Mouse (Mus musculus): ENCODE measurements at regions not wholly inside any gene's neighbourhood (a gene's known extent, or its start where the extent isn't known, plus 50 kb on each side); places are given as distances from the start of the nearest gene placed in this dataset.

DNA sequence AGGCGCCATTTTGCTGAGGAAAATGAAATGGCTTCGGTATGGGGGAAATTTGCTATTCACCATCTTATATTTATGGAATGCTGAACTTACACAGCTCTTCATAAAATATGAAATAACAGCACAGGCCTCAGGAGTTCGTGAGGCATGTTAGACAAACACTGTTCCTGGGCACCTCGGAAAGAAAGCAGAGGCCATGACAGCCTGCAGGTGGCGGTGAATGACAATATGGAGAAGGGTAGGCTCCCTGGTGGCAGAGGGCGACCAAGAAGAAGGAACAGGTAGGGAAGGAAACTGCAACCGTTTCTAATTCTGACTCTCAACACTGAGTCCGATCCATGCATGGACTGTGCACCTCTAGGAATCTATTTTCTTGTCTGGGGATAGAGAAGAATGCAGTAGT, 553.6 kb upstream of the Tmpo start:
- 59% methylated on average over 8 of the region's 8 CpGs for WGBS (ENCODE audit: insufficient replicate concordance)
- DNase-seq (no peak), ATAC-seq (ENCODE audit: low read depth) (no peak)
- Histone ChIP-seq H3K27me3 (no peaks in the 10 kb centered on the region), H3K4me1 (replicated peaks) (no peaks in the 10 kb centered on the region), H3K9ac (no peak overlapping the region), H3K4me2 (no peak overlapping the region), H3K9me3 (replicated peaks) (no peaks in the 10 kb centered on the region), H3K27ac (no peak overlapping the region), H3K4me3 (replicated peaks) (no peak overlapping the region), H3K36me3 (no peaks in the 10 kb centered on the region)

DNA sequence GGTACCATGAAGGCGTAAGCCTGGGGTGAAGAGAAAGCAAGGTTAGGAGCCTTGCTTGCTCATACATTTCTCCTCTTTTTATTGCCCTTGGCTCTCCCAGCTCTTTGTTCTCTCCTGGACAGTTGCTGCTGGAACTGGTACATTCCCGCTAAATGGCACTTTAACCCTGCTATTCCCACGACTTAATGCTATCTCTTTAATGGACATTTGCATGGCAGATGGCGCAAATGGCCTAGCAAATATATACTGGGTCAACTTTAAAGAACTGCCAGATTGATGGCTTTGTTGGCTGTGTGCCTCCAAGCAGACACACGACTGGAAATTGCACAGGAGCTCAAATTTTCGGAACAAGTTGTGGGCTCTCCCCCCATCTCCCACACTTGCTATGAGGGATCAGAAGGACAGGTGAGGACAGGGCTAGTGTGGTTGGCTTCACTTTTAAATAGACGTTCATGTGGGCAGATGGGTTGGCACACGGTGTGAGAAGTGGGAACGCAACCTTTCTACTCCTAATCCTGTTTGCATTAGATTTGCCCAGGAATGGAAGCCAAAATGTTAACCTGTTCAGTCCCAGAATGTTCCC, 551.0 kb upstream of the Tmpo start:
- ATAC-seq (ENCODE audit: low read depth) (no peak), DNase-seq (no peak)
- no peaks in the 10 kb centered on the region for H3K4me1 ChIP-seq (replicated peaks)
- H3K4me2 ChIP-seq, result no peak overlapping the region
- H3K27ac ChIP-seq, result no peak overlapping the region
- H3K27me3 ChIP-seq, result no peaks in the 10 kb centered on the region
- 60% methylated on average over 9 of the region's 9 CpGs for WGBS (ENCODE audit: insufficient replicate concordance)
- no peaks in the 10 kb centered on the region for H3K9me3 ChIP-seq (replicated peaks)
- no peaks in the 10 kb centered on the region for H3K36me3 ChIP-seq
- H3K4me3 ChIP-seq (replicated peaks), result no peak overlapping the region
- no peak overlapping the region for H3K9ac ChIP-seq

DNA sequence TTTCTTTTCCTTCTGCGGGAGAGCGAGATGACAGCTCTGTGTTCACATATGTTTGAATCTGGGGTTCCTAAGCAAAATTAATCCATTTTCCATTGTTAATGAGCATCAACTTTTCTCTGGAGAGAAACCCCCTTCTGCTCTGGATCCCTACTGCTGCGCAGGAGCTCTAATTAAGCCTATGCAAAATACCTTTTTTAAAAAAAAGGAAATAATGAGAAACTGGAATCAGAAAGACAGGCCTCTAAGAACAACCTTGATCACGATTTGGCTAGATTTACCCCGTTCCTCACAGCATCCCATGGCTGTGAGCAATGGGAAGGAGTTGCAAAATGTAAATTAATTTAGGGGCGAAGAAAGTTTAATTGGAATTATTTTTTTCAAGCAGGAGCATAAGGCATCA, 548.9 kb upstream of the Tmpo start:
- no peak overlapping the region for H3K9ac ChIP-seq
- H3K27ac ChIP-seq, result no peak overlapping the region
- ATAC-seq (ENCODE audit: low read depth) (no peak), DNase-seq (no peak)
- H3K9me3 ChIP-seq (replicated peaks), result no peaks in the 10 kb centered on the region
- no peaks in the 10 kb centered on the region for H3K36me3 ChIP-seq
- no peak overlapping the region for H3K4me3 ChIP-seq (replicated peaks)
- 66% methylated on average over 6 of the region's 6 CpGs for WGBS (ENCODE audit: insufficient replicate concordance)
- no peaks in the 10 kb centered on the region for H3K27me3 ChIP-seq
- H3K4me1 ChIP-seq (replicated peaks), result no peaks in the 10 kb centered on the region
- H3K4me2 ChIP-seq, result no peak overlapping the region

DNA sequence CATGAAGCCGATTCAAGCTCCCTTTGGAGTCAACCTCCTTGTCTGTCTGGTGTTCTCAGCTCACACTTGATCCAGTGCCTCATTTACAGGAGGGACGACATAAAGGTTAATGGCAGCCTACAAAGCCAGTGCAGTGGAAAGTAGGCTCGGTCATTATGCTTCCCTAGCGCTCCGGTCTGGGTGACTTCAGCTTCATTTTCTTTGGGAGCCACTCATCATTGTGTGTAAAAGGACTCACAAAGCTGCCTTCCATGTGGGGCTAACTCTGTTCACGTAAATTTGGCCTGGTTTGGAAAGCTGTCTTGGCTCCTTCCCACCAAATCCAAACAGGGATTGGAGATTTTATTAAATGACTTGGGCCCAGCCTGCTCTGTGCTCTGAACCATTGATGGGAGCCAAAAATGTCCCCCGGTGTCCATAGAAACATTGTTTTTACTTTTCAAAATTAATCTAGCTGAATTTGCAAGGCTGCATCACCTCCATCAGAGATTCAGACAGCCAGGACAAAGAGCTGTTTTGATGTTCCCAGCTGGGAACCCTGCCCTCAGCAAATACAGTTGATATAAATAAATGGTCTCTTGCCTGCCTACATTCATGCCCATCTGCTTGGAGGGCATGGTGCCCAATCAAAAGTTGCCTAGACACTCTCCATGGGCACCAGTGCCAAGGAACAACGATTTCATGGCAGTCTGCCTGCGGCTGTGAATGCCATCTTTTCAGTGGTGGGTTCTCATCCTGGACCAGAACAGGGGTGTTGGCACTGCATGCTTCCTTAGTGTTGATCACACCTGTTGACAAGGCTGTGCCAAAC, 538.7 kb upstream of the Tmpo start:
- Histone ChIP-seq H3K36me3 (no peaks in the 10 kb centered on the region), H3K4me1 (replicated peaks) (no peaks in the 10 kb centered on the region), H3K4me2 (no peak overlapping the region), H3K27ac (no peak overlapping the region), H3K4me3 (replicated peaks) (no peak overlapping the region), H3K27me3 (no peaks in the 10 kb centered on the region), H3K9me3 (replicated peaks) (no peaks in the 10 kb centered on the region), H3K9ac (no peak overlapping the region)
- WGBS (ENCODE audit: insufficient replicate concordance), result 71% methylated on average over 9 of the region's 9 CpGs
- ATAC-seq (ENCODE audit: low read depth) (no peak), DNase-seq (no peak)

DNA sequence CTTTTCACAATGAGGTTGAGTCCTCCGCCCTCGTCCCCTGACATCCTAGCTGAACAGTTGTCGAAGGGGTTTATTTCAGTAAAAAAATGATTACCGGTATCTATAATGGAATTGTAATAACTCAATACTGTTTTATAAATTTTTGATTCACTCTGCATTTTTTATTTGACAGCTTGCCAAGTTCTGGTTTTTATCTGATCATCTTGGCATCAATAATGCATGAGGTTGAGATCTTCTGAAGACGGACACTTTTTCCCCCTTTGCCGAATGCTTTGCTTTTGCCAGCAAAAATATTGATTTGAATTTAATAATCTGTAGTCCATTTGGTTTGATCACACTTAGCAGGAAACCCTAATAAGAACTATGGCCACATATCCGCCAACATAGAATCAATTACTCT, 535.5 kb upstream of the Tmpo start:
- 74% methylated on average over 7 of the region's 7 CpGs for WGBS (ENCODE audit: insufficient replicate concordance)
- no peak overlapping the region for H3K27ac ChIP-seq
- H3K4me1 ChIP-seq (replicated peaks), result no peaks in the 10 kb centered on the region
- H3K4me3 ChIP-seq (replicated peaks), result no peak overlapping the region
- no peaks in the 10 kb centered on the region for H3K27me3 ChIP-seq
- H3K36me3 ChIP-seq, result no peaks in the 10 kb centered on the region
- H3K9me3 ChIP-seq (replicated peaks), result no peaks in the 10 kb centered on the region
- no peak overlapping the region for H3K4me2 ChIP-seq
- ATAC-seq (ENCODE audit: low read depth) (no peak), DNase-seq (no peak)
- no peak overlapping the region for H3K9ac ChIP-seq

DNA sequence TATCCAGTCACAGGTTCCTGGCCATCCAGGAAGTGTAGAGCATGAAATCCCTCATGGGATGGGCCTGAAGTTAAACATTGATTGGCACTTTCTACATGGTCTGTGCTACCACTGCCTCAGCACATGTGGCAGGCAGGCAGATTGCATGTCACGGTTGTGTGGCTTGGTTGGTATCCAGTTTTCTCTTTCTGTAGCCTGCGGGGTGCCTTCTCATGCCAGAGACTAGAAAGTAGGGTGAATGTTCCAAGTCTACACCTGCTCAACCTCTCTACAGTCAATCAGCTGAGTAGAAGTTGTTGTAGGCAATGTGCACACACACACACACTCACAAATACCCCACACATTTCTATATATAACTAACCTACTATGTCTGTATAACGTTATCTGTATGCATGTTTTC, 533.5 kb upstream of the Tmpo start:
- WGBS (ENCODE audit: insufficient replicate concordance), result 65% methylated on average over 3 of the region's 3 CpGs

DNA sequence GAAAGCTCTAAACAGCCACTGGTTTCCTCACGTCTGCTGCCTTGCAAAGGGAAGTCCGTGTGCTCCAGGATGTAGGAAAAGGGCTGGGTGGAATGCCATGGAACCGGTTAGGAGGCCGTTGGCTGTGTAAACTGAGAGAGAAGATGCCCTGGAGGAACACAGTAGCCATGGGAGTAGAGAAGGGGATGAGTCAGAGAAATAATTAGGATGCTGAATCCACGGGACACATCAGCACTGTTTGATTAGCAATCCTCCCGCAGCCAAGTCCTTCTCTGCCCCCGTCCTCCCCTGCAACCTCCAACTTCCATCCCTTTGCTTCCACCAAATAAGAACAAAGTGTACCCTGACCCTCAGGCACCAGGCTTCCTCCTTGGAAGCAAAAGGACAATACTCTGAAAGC, 532.4 kb upstream of the Tmpo start:
- H3K9ac ChIP-seq, result no peak overlapping the region
- no peaks in the 10 kb centered on the region for H3K27me3 ChIP-seq
- DNase-seq, result no peak
- no peak overlapping the region for H3K4me2 ChIP-seq
- ATAC-seq (ENCODE audit: low read depth), result no peak
- WGBS (ENCODE audit: insufficient replicate concordance), result 36% methylated on average over 7 of the region's 7 CpGs
- H3K4me1 ChIP-seq (replicated peaks), result no peaks in the 10 kb centered on the region
- H3K4me3 ChIP-seq (replicated peaks), result no peak overlapping the region
- H3K36me3 ChIP-seq, result no peaks in the 10 kb centered on the region
- H3K27ac ChIP-seq, result no peak overlapping the region
- no peaks in the 10 kb centered on the region for H3K9me3 ChIP-seq (replicated peaks)

More for the DNA sequence above, 533.5 kb upstream of the Tmpo start:
- ATAC-seq (ENCODE audit: low read depth), result no peak
- Histone ChIP-seq H3K9ac (no peak overlapping the region), H3K27ac (no peak overlapping the region), H3K27me3 (no peaks in the 10 kb centered on the region), H3K4me1 (replicated peaks) (no peaks in the 10 kb centered on the region), H3K36me3 (no peaks in the 10 kb centered on the region), H3K4me3 (replicated peaks) (no peak overlapping the region), H3K4me2 (no peak overlapping the region), H3K9me3 (replicated peaks) (no peaks in the 10 kb centered on the region)
- DNase-seq, result no peak

DNA sequence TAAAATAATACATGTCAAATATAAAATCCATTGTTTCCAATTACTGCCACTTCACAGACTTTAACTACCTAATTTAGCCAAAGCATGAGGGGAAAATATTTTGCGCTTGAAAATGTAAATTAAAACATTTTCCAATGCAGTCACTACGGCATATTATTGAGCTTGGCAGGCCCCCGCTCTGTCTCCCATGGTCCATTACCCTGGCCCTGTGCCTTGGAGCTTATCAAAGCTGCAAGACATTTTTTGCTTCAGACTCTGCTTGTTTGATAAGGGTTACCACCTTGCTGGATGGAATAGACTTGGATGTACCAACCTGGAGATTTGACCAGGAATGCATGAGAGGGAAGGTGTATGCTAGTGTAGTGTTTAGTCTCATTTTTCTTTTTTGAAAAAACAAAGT, 525.7 kb upstream of the Tmpo start:
- H3K4me1 ChIP-seq (replicated peaks), result no peaks in the 10 kb centered on the region
- DNase-seq, result no peak
- H3K9me3 ChIP-seq (replicated peaks), result 0 out of 2 replicates have a peak, but pooled peaks cover 4% of the 10 kb centered on the region
- H3K4me2 ChIP-seq, result no peak overlapping the region
- H3K27me3 ChIP-seq, result no peaks in the 10 kb centered on the region
- no peaks in the 10 kb centered on the region for H3K36me3 ChIP-seq
- WGBS (ENCODE audit: insufficient replicate concordance), result 77% methylated on average over 3 of the region's 3 CpGs
- ATAC-seq (ENCODE audit: low read depth), result no peak
- no peak overlapping the region for H3K27ac ChIP-seq
- H3K4me3 ChIP-seq (replicated peaks), result no peak overlapping the region
- H3K9ac ChIP-seq, result no peak overlapping the region

DNA sequence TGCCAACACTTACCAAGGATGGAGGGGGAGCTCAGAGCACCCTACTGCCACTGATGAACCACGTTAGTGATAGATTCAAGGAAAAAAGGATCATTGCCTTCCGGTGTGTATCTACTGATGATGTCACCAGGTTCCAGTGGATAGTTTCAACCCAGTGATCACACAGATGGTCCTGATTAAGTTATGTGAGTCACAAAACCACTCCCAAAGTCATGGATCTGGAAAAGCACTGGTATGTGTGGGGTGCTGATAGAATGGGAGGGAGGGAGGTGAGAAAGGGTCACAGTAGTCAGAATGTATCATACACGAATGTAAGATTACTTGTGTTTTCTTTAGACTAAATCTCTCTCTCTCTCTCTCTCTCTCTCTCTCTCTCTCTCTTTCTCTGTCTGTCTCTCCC, 523.6 kb upstream of the Tmpo start:
- 61% methylated on average over 3 of the region's 3 CpGs for WGBS (ENCODE audit: insufficient replicate concordance)

DNA sequence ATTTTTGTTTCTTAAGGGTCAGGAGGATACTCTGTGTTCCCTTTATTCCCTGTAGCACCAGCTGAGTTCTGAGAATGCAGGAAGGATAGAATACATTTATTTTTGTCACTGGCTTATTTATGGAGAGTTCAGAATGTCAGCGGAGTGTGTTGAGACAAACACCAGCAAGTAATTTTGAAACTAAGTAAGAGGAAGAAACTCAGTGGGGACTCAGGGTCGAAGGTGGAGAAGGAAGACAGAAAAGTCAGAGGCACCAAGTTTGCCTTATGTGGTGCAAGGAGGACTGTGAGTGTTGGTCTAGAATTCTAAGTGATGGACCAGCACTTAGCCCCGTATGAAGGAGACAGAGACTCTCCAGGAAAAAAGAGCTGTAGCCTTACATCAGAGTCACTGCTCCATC, 520.7 kb upstream of the Tmpo start:
- no peaks in the 10 kb centered on the region for H3K36me3 ChIP-seq
- no peak overlapping the region for H3K9ac ChIP-seq
- 0 out of 2 replicates have a peak, but pooled peaks cover 4% of the 10 kb centered on the region for H3K9me3 ChIP-seq (replicated peaks)
- H3K4me3 ChIP-seq (replicated peaks), result no peak overlapping the region
- H3K27me3 ChIP-seq, result no peaks in the 10 kb centered on the region
- no peak overlapping the region for H3K27ac ChIP-seq
- no peak for DNase-seq
- no peak overlapping the region for H3K4me2 ChIP-seq
- 53% methylated on average over 3 of the region's 3 CpGs for WGBS (ENCODE audit: insufficient replicate concordance)
- no peak for ATAC-seq (ENCODE audit: low read depth)
- H3K4me1 ChIP-seq (replicated peaks), result no peaks in the 10 kb centered on the region

More for the DNA sequence above, 523.6 kb upstream of the Tmpo start:
- H3K27ac ChIP-seq, result no peak overlapping the region
- H3K27me3 ChIP-seq, result no peaks in the 10 kb centered on the region
- no peaks in the 10 kb centered on the region for H3K4me1 ChIP-seq (replicated peaks)
- H3K4me3 ChIP-seq (replicated peaks), result no peak overlapping the region
- no peak overlapping the region for H3K9ac ChIP-seq
- DNase-seq (no peak), ATAC-seq (ENCODE audit: low read depth) (no peak)
- no peaks in the 10 kb centered on the region for H3K36me3 ChIP-seq
- H3K9me3 ChIP-seq (replicated peaks), result 0 out of 2 replicates have a peak, but pooled peaks cover 4% of the 10 kb centered on the region
- H3K4me2 ChIP-seq, result no peak overlapping the region

DNA sequence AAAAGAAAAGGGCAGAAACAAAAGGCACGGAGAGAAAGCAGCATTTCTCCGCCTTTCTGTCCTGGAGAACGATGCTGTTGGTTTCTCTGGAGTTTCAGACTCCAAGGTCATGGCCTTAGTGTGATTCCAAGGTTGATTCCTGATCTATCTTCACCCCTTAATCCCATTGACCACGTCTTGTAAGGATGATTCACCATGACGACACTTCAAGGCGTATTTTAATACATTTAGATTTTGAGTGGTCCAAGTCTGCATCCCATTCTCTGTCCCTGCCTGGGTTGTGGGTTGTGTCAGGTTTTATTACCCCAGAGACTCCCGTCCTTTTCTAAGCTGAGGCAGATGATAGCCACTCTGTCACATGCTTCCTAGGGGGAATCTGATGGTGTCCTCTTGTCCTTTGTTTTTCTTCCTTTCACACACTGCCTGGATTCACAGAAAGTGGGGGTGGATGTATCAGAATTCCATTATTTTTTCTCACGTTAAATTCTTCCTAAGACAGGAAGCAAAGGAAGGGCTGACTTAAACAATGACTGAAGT, 505.0 kb upstream of the Tmpo start:
- H3K9me3 ChIP-seq (replicated peaks), result no peaks in the 10 kb centered on the region; the same call in 1 of the 2 replicates
- H3K4me2 ChIP-seq, result no peak overlapping the region
- WGBS (ENCODE audit: insufficient replicate concordance), result 54% methylated on average over 8 of the region's 8 CpGs

More for the DNA sequence above, 505.0 kb upstream of the Tmpo start:
- Histone ChIP-seq H3K27me3 (no peaks in the 10 kb centered on the region), H3K4me3 (replicated peaks) (no peak overlapping the region), H3K27ac (no peak overlapping the region), H3K4me1 (replicated peaks) (no peaks in the 10 kb centered on the region), H3K36me3 (no peaks in the 10 kb centered on the region), H3K9ac (no peak overlapping the region)
- no peak for DNase-seq
- ATAC-seq (ENCODE audit: low read depth), result no peak

Measured in liver, embryonic 13.5 days (tissue).